Mouse (Mus musculus) small intestine, adult 2 months (tissue): ENCODE results near the gene Atoh7.

Experiments used
- CTCF ChIP-seq: fragments of 200-500 bp; IDR thresholded peaks from 2 replicates; pipeline ENCODE4 v1.5.1; 2012; ENCODE audit warnings: low read depth, mild to moderate bottlenecking, control low read depth, inconsistent platforms, low read length, moderate library complexity, mixed read lengths; ENCODE audit not compliant: insufficient replicate concordance, insufficient read length; ENCODE audit errors: extremely low read depth
- POLR2A ChIP-seq: fragments of 200-500 bp; IDR thresholded peaks from 2 replicates; pipeline ENCODE4 v1.6.1; 2012; ENCODE audit warnings: low read depth, mild to moderate bottlenecking, control low read depth, inconsistent platforms, low read length, moderate library complexity

DNA sequence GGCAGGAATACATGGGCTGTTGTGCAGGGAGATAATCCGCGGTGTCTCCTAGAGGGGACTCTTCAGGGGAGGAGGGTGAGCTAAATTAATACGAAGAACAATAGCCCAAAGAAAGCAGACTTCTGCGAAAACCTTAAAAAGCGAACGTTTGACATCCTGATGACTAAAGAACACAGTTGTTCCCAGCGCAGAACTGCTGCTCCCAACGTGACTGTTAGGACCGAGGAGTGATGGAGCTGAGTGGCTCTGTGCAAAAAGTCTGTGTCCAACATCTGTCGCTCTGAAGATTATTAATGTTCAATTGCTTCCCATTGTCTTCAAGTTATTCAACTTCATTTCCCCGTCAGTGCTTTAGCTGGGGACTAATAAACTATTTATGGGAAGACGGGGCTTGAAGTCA lies 1.3 kb upstream of the Atoh7 start:
- TF ChIP-seq POLR2A, result no peak
- no peak for TF ChIP-seq CTCF
